Mouse (Mus musculus) small intestine, adult 2 months (tissue): ENCODE results near the gene Clic1.

Experiments
- CTCF ChIP-seq: fragments of 200-500 bp; IDR thresholded peaks from 2 replicates; pipeline ENCODE4 v1.5.1; 2012; ENCODE audit warnings: low read depth, mild to moderate bottlenecking, control low read depth, inconsistent platforms, low read length, moderate library complexity, mixed read lengths; ENCODE audit not compliant: insufficient replicate concordance, insufficient read length; ENCODE audit errors: extremely low read depth
- POLR2A ChIP-seq: fragments of 200-500 bp; IDR thresholded peaks from 2 replicates; pipeline ENCODE4 v1.6.1; 2012; ENCODE audit warnings: low read depth, mild to moderate bottlenecking, control low read depth, inconsistent platforms, low read length, moderate library complexity

- TF ChIP-seq POLR2A (no peak), CTCF (no peak)
Observed at GRCm38 (mm10) chr17:35052271-35052798, 2.6 kb downstream of the Clic1 start.
